Mouse (Mus musculus): Measurements from ENCODE around the gene Magi2. TPM values are rescaled to one million over a fixed set of nuclear protein-coding genes. Genes with fewer than 3 reads are reported as not detected.

Magi2 gene
- total RNA-seq, 2 experiments from 2014 or later, result 139 to 145 TPM

GRCm38 (mm10) chr5:20671826-20672225 is 1445.0 kb downstream of the Magi2 start:
- Histone ChIP-seq H3K4me3 (no peak overlapping the region), H3K27ac (peak overlapping the region; percentile 77)
- DNase-seq (ENCODE audit: extremely low spot score in 1 of 2, low spot score in 2 of 2), result no peak
- no peak for TF ChIP-seq CTCF (IDR thresholded peaks at IDR 0.05)
- intact Hi-C loops (cut with DNase I), result no loop called here

- no peak for TF ChIP-seq CTCF (IDR thresholded peaks at IDR 0.05)
- intact Hi-C loops (cut with DNase I), result no loop called here
- DNase-seq (ENCODE audit: extremely low spot score in 1 of 2, low spot score in 2 of 2), result no peak
- Histone ChIP-seq H3K4me3 (no peak overlapping the region), H3K27ac (no peak overlapping the region)
Measured at GRCm38 (mm10) chr5:20674523-20674922, 1447.7 kb downstream of the Magi2 start.

- no peak overlapping the region for H3K4me3 ChIP-seq
- TF ChIP-seq CTCF (IDR thresholded peaks at IDR 0.05), result no peak
- peak overlapping the region; percentile 44; the same call in 1 of the 2 replicates for H3K27ac ChIP-seq
- DNase-seq (ENCODE audit: extremely low spot score in 1 of 2, low spot score in 2 of 2), result no peak
- intact Hi-C loops (cut with DNase I), result no loop called here
Measured at GRCm38 (mm10) chr5:20675163-20675665, 1448.4 kb downstream of the Magi2 start.

GRCm38 (mm10) chr5:20676193-20676871 is 1449.5 kb downstream of the Magi2 start:
- TF ChIP-seq CTCF (IDR thresholded peaks at IDR 0.05), result no peak
- Histone ChIP-seq H3K4me3 (no peak overlapping the region), H3K27ac (peak overlapping the region; percentile 66)
- DNase-seq (ENCODE audit: extremely low spot score in 1 of 2, low spot score in 2 of 2), result no peak
- intact Hi-C loops (cut with DNase I), result no loop called here

- TF ChIP-seq CTCF (IDR thresholded peaks at IDR 0.05), result no peak
- DNase-seq (ENCODE audit: extremely low spot score in 1 of 2, low spot score in 2 of 2), result no peak
- H3K27ac ChIP-seq, result no peak overlapping the region; the same call in 1 of the 2 replicates
- intact Hi-C loops (cut with DNase I), result no loop called here
- H3K4me3 ChIP-seq, result no peak overlapping the region
Measured at GRCm38 (mm10) chr5:20677246-20677645, 1450.4 kb downstream of the Magi2 start.

GRCm38 (mm10) chr5:20678573-20678972 is 1451.7 kb downstream of the Magi2 start:
- intact Hi-C loops (cut with DNase I), result no loop called here
- TF ChIP-seq CTCF (IDR thresholded peaks at IDR 0.05), result no peak
- Histone ChIP-seq H3K27ac (no peak overlapping the region), H3K4me3 (no peak overlapping the region)
- no peak for DNase-seq (ENCODE audit: extremely low spot score in 1 of 2, low spot score in 2 of 2)

GRCm38 (mm10) chr5:20679920-20680319 is 1453.1 kb downstream of the Magi2 start:
- TF ChIP-seq CTCF (IDR thresholded peaks at IDR 0.05), result no peak
- DNase-seq (ENCODE audit: extremely low spot score in 1 of 2, low spot score in 2 of 2), result no peak
- intact Hi-C loops (cut with DNase I), result loop anchor here (5.0 kb wide), 1 partner anchor 113 kb away; no protein-coding TSS in a partner anchor
- Histone ChIP-seq H3K27ac (peak overlapping the region; percentile 90; the same call in 1 of the 2 replicates), H3K4me3 (no peak overlapping the region)

- H3K27ac ChIP-seq, result peak overlapping the region; percentile 90
- peak; percentile 40 to 48 for DNase-seq (ENCODE audit: extremely low spot score in 1 of 2, low spot score in 2 of 2)
- peak; percentile 18 for TF ChIP-seq CTCF (IDR thresholded peaks at IDR 0.05)
- intact Hi-C loops (cut with DNase I), result loop anchor here (5.0 kb wide), 1 partner anchor 114 kb away; no protein-coding TSS in a partner anchor
- H3K4me3 ChIP-seq, result no peak overlapping the region
Measured at GRCm38 (mm10) chr5:20680833-20681530, 1454.1 kb downstream of the Magi2 start.

- Histone ChIP-seq H3K4me3 (no peak overlapping the region), H3K27ac (peak overlapping the region; percentile 90)
- intact Hi-C loops (cut with DNase I), result loop anchor here (5.0 kb wide), 1 partner anchor 114 kb away; no protein-coding TSS in a partner anchor
- DNase-seq (ENCODE audit: extremely low spot score in 1 of 2, low spot score in 2 of 2), result no peak
- TF ChIP-seq CTCF (IDR thresholded peaks at IDR 0.05), result no peak
Measured at GRCm38 (mm10) chr5:20681660-20682059, 1454.8 kb downstream of the Magi2 start.

- H3K4me3 ChIP-seq, result no peak overlapping the region
- intact Hi-C loops (cut with DNase I), result loop anchor here (5.0 kb wide), 1 partner anchor 115 kb away; no protein-coding TSS in a partner anchor
- no peak for TF ChIP-seq CTCF (IDR thresholded peaks at IDR 0.05)
- peak overlapping the region; percentile 90 for H3K27ac ChIP-seq
- DNase-seq (ENCODE audit: extremely low spot score in 1 of 2, low spot score in 2 of 2), result no peak
Measured at GRCm38 (mm10) chr5:20682208-20682607, 1455.4 kb downstream of the Magi2 start.

GRCm38 (mm10) chr5:20684112-20684511 is 1457.3 kb downstream of the Magi2 start:
- no peak overlapping the region for H3K4me3 ChIP-seq
- DNase-seq (ENCODE audit: extremely low spot score in 1 of 2, low spot score in 2 of 2), result no peak
- H3K27ac ChIP-seq, result peak overlapping the region; percentile 76
- intact Hi-C loops (cut with DNase I), result loop anchor here (5.0 kb wide), 1 partner anchor 117 kb away; no protein-coding TSS in a partner anchor
- no peak for TF ChIP-seq CTCF (IDR thresholded peaks at IDR 0.05)

- Histone ChIP-seq H3K4me3 (no peak overlapping the region), H3K27ac (no peak overlapping the region)
- intact Hi-C loops (cut with DNase I), result no loop called here
- no peak for TF ChIP-seq CTCF (IDR thresholded peaks at IDR 0.05)
- DNase-seq (ENCODE audit: extremely low spot score in 1 of 2, low spot score in 2 of 2), result no peak
Measured at GRCm38 (mm10) chr5:20692230-20692629, 1465.4 kb downstream of the Magi2 start.

Measured in left cerebral cortex, adult 2 months (tissue).